Mouse (Mus musculus) stomach, postnatal 0 days (tissue): Measurements from ENCODE around the gene Iqschfp.

ENCODE experiments used
- CTCF ChIP-seq: IDR thresholded peaks from 2 replicates; pipeline ENCODE4 v1.5.1; 2016; ENCODE audit warnings: antibody characterized with exemption, low read depth, mild to moderate bottlenecking, moderate library complexity
- EP300 ChIP-seq: optimal IDR thresholded peaks from 2 replicates; pipeline ENCODE3; 2016; ENCODE audit warnings: antibody characterized with exemption

DNA sequence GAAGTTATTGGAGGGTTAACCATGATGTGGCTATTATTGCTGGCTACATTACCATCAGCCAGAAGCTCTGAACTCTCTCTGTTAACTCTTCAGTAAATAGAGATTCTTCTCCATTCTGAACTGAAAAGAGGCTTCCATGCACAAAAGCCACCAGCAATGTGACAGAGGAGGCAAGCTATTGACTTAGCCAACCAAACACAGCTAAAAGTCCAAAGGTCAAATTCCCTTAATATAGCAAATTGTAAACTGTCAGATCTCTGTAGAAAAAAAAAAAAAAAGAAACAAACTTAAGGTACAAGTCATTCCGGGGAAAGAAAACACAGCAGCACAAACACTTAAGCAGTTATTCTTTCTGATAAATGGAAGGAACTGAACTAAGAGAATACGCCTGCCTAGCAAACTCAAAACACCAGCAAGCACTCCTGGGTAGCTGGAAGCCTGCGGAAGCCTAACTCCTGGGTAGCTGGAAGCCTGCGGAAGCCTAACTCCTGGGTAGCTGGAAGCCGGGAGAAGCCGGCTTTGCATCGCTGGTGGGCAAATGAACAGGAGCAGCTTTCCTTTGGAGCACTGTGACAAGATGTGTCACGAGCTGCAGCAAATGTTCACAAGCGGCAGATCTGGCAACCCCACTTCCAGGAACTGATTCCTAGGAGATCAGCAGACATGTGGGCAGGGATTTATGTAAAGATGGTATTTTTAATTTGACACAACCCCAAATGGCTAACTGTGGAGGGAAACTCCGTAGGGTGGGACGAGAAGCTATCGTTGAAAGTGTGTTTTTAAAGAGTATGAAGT is 701.2 kb downstream of the Iqschfp start:
- TF ChIP-seq CTCF: no peak
- TF ChIP-seq EP300: no peak
